Mouse (Mus musculus): Measurements from ENCODE around the gene Gm10518.

GRCm38 (mm10) chr1:179787281-179787680 lies 15.9 kb upstream of the Gm10518 start:
- no peak for TF ChIP-seq TAL1 (IDR thresholded peaks at IDR 0.05; ENCODE audit: low read length)
- TF ChIP-seq GATA1 (IDR thresholded peaks at IDR 0.05; ENCODE audit: low read length): no peak

Data from erythroblast, embryonic 14.5 days (primary cell).